Mouse (Mus musculus) megakaryocyte-erythroid progenitor cell, adult 5-6 weeks (primary cell): Measurements from ENCODE around the gene Disp3. TPM values are rescaled to one million over a fixed set of nuclear protein-coding genes. Genes with fewer than 3 reads are reported as not detected.

Experiments
- ATAC-seq: replicated peaks from 2 replicates; pipeline ENCODE4 v1.8.0; 2016; ENCODE audit warnings: mild to moderate bottlenecking, inconsistent platforms; ENCODE audit not compliant: severe bottlenecking, poor library complexity, low FRiP score, low TSS enrichment
- total RNA-seq, 2 experiments: library from RNA; stranded (forward) in 1 of 2; stranded (reverse) in 1 of 2; fragments of 200-1000, 215-1000 nt in 1 of 2; fragments of >200 nt in 1 of 2; fragmentation: Nextera tagmentation in 1 of 2; gene quantifications; 2 replicates each; pipeline ENCODE4 v1.2.3; 2014 to 2017

Disp3 gene
- total RNA-seq, 2 experiments from 2014 or later = not detected

GRCm38 (mm10) chr4:148293319-148293718, 5.6 kb upstream of the Disp3 start:
- peak; percentile 83 for ATAC-seq

GRCm38 (mm10) chr4:148291849-148292248, 4.1 kb upstream of the Disp3 start:
- no peak for ATAC-seq

- ATAC-seq = no peak
Measured at GRCm38 (mm10) chr4:148291080-148291479, 3.3 kb upstream of the Disp3 start.

GRCm38 (mm10) chr4:148288055-148288549, 337 bp upstream of the Disp3 start:
- ATAC-seq = peak; percentile 89

DNA sequence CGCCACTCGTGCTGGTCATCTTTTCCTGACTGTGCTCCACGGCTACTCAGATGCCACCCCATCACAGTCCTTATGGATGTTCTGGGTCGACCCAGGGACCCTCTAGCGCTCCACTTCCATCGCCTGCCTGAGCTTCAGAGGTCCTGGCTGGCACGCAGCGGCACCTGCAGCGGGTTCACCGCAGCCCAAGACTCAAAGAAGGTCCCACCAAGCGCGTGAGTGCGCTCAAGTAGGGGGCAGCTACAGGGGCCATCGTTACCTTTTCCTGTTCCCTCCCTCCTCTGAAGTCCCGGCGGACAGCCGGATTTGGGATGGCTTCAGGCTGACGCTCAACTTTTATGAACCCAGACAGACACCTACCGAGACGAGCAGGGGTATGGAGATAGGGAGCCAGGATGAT, 724 bp downstream of the Disp3 start:
- no peak for ATAC-seq

GRCm38 (mm10) chr4:148286226-148287031, 1.3 kb downstream of the Disp3 start:
- peak; percentile 50; the same call in 1 of the 2 replicates for ATAC-seq

GRCm38 (mm10) chr4:148284219-148284618, 3.5 kb downstream of the Disp3 start:
- ATAC-seq = no peak

DNA sequence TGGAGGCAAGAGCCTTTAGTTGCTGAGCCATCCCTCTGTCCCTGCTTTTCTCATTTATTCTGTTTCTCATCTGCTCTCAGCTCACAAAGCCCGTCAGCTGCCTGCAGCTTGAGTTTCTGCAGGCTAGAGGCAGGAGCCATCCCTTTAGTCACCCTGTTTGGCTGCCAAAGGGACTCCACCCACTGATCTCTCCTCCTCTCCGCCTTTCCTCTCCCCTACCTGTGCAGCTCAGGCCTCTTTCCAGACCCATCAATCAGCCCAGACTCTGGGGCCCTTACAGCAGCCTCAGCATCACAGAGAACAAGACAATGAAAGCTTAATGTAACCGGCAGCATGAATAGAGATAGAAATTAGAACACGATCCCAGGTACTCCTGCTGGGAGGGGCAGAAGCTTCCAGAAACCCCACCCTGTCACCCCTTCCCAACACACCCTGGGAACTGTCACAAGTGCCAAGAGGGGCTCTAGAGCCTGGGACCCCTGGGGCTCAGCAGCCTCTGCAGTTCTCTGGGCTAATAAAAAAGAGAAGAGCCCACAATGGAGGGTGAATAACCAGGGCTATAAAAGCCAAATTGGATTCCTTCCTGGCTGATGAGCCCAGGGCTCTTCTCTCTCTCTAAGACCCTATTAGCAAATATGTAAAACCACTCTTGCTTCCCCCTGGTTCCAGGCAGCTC, 10.8 kb downstream of the Disp3 start:
- no peak for ATAC-seq

DNA sequence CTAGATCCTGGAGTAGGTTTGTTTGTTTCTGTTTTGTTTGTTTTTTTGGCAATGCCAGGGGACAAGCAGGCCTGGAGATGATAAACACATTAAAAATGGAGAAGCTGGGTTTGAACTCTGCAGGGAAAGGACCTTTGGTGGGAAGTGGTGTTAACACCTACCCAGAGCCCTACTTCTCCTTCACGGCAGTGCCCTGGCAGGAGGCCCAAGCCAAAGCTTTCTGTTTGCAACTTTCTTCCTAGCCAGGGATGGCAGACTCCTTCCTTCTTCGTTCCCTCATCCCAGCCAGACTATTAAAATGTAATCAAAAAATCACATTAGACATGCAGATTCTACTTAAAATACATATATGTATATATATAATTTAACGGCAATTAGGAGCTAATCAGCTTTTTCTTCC, 13.1 kb downstream of the Disp3 start:
- no peak for ATAC-seq

GRCm38 (mm10) chr4:148273229-148273628, 14.5 kb downstream of the Disp3 start:
- no peak for ATAC-seq

DNA sequence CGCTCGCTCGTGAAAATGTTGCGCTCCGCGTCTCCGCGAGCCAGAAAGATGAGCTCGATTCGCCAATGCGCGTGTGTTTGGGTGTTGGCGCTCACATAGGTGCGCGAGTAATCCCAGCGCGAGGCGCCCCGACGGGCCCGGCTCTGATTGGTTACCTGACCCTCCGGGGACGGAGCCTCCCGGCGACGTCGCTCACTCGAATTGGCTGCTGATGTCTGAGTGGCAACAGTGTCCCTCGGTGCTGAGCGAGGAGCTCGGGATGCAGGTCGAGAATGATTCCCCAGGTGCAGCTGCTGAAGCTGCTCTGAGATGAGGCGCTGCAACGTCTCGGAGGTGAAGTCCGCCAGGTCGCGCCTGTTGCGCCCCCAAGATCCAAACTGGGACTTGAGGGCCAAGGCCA, 16.1 kb downstream of the Disp3 start:
- no peak for ATAC-seq

DNA sequence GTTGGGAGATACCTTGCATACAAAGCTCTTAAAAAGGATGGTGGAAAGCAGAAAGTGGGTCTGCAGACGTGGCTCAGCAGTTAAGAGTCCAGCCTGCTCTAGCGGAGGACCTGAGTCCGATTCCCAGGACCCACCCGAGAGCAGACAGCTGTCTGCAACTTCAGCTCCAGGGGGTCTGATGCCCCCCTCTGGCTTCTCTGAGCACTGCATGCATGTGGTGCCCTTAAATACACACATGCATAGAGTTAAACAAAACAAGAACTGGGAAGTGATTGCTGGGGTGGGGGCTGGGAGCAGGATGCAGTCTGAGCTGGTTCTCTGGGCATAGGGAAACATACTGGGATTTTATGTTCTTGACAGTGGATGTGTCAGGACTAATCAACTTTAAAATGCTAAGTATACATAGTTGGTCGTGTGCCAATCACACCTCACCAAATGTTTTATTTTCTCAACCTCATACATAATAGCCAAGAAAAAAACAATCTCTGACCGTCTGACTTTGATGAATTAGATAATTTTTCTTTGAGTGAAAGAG, 20.7 kb downstream of the Disp3 start:
- ATAC-seq = no peak

- no peak for ATAC-seq
Measured at GRCm38 (mm10) chr4:148259941-148260340, 27.8 kb downstream of the Disp3 start.

DNA sequence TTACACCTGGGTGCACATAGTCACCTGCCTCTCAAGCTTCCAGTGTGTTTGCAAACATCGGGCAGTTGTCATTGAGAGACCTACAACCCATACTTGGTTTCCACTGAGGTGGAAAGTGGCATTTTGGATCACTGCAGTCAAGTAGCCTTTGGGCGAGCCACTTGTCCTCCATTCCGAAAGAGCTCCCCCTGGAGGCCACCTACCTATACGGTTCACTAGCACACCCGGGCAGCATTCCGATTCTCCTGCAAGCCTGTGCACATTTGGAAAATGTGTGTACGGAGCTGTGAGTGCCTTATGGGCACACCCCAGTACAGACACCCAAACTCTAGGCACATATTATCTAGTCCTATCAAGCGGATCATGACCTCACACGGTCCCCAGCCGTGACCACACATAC, 38.4 kb downstream of the Disp3 start:
- ATAC-seq = peak; percentile 68

DNA sequence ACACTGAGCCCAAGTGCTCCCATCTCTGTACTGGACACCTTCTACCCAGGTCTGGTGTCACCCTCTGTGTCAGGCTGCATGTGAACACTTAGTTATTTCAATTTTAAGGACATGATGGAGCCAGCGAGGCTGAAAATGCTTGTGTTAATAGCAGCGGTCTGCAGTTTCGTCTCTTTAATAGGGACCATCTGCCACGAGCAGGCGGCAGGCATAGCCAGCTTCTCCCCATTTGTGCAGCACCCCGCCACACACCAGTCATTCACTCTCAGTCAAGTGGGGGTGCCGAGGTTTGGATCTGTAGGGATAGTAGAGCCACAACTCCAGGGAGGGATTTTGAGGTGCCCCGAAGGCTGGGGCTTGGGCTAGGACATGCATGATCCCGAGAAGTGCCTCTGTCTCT, 47.4 kb downstream of the Disp3 start:
- ATAC-seq = no peak

GRCm38 (mm10) chr4:148239474-148240130, 48.2 kb downstream of the Disp3 start:
- ATAC-seq = no peak

DNA sequence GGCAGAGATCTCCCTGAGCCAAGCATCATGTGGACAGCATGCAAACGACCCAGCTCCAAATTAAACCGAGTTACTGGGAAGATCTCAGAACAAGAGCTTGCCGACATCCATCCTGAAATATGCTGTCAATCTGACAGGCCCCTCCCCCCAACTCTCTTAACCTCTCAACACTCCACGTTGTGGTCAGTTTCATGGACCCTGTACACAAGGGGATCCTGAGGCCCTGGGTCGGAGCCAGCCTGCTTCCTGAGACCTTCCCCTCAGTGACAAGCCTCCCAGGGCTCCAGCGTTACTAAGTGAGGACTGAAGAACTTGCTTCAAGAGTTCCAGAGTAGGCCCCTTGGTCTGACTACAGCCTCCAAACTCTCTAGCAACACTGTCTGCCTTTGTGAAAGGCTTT, 48.8 kb downstream of the Disp3 start:
- no peak for ATAC-seq

- ATAC-seq = no peak
Measured at GRCm38 (mm10) chr4:148238218-148238617, 49.5 kb downstream of the Disp3 start.

- ATAC-seq = no peak
Measured at GRCm38 (mm10) chr4:148236664-148237063, 51.1 kb downstream of the Disp3 start.

GRCm38 (mm10) chr4:148233061-148233460, 54.7 kb downstream of the Disp3 start:
- ATAC-seq = no peak
